ENCODE assay signal across 14 mouse cellular contexts in genomic region chr17:12451234-12451633, GRCm38 (mm10). TPM values are rescaled to one million over a fixed set of nuclear protein-coding genes. Genes with fewer than 3 reads are reported as not detected.
DNase-seq lines count a peak whose midpoint lies in the region; ATAC-seq lines count a peak whose summit lies in the region.
"Had no signal": no experiment of that assay in that cellular context is flagged by ENCODE, and none has a peak within 500 bp of the region (broad histone marks: within the 10 kb centered on the region; RNA-seq: fewer than 3 reads in every experiment).

No protein-coding gene starts in this region.

- no peaks in the 10 kb centered on the region for H3K27me3 ChIP-seq in intestine, embryonic 14.5 days (replicated peaks; ENCODE audit: control insufficient read depth, insufficient read depth, low read length)
- H3K27me3 ChIP-seq in intestine, embryonic 16.5 days (replicated peaks; ENCODE audit: control insufficient read depth, insufficient read depth, low read length): no peaks in the 10 kb centered on the region
- H3K27me3 ChIP-seq in midbrain, embryonic 14.5 days (ENCODE audit: control insufficient read depth, insufficient read depth, low read length): no peaks in the 10 kb centered on the region
- H3K27me3 ChIP-seq in midbrain, embryonic 16.5 days (ENCODE audit: control insufficient read depth, insufficient read depth, low read depth, low read length): no peaks in the 10 kb centered on the region
- H3K27me3 ChIP-seq: hindbrain, embryonic 15.5 days; midbrain, embryonic 15.5 days had no signal

- H3K4me2 ChIP-seq in intestine, embryonic 14.5 days (ENCODE audit: low read length): no peak overlapping the region
- H3K4me2 ChIP-seq in intestine, embryonic 16.5 days (ENCODE audit: low read depth, low read length): no peak overlapping the region
- H3K4me2 ChIP-seq in midbrain, embryonic 14.5 days (ENCODE audit: low read length): no peak overlapping the region
- H3K4me2 ChIP-seq in midbrain, embryonic 16.5 days (ENCODE audit: low read length): no peak overlapping the region
- H3K4me2 ChIP-seq: hindbrain, embryonic 15.5 days; liver, embryonic 11.5 days; midbrain, embryonic 15.5 days had no signal

- H3K9me3 ChIP-seq in intestine, embryonic 14.5 days (ENCODE audit: control insufficient read depth, low read length): no peaks in the 10 kb centered on the region
- H3K9me3 ChIP-seq in intestine, embryonic 16.5 days (ENCODE audit: control insufficient read depth, low read length): no peaks in the 10 kb centered on the region
- no peaks in the 10 kb centered on the region for H3K9me3 ChIP-seq in midbrain, embryonic 14.5 days (ENCODE audit: control insufficient read depth, low read length)
- no peaks in the 10 kb centered on the region for H3K9me3 ChIP-seq in midbrain, embryonic 16.5 days (replicated peaks; ENCODE audit: control insufficient read depth, low read length, poor library complexity, severe bottlenecking)
- H3K9me3 ChIP-seq: hindbrain, embryonic 15.5 days; midbrain, embryonic 15.5 days had no signal

- H3K4me3 ChIP-seq in intestine, embryonic 14.5 days (ENCODE audit: low read depth, low read length): no peak overlapping the region
- no peak overlapping the region for H3K4me3 ChIP-seq in intestine, embryonic 16.5 days (ENCODE audit: low read length)
- H3K4me3 ChIP-seq in midbrain, embryonic 14.5 days (replicated peaks; ENCODE audit: low read depth, low read length): no peak overlapping the region
- no peak overlapping the region for H3K4me3 ChIP-seq in midbrain, embryonic 16.5 days (ENCODE audit: low read depth, low read length)
- H3K4me3 ChIP-seq: hindbrain, embryonic 15.5 days; midbrain, embryonic 15.5 days had no signal

- WGBS in intestine, embryonic 14.5 days: 36% methylated on average over 4 of the region's 4 CpGs
- WGBS in intestine, embryonic 16.5 days: 51% methylated on average over 4 of the region's 4 CpGs
- WGBS in midbrain, embryonic 14.5 days: 50% methylated on average over 4 of the region's 4 CpGs
- 39% methylated on average over 4 of the region's 4 CpGs for WGBS in midbrain, embryonic 16.5 days

- DNase-seq in embryo, embryonic 10 days (ENCODE audit: low spot score): peak; percentile 65
- DNase-seq in embryo, embryonic 9.5 days (ENCODE audit: extremely low spot score): no peak
- no peak for DNase-seq in intestine, embryonic 14.5 days (ENCODE audit: low spot score)
- peak; percentile 31 for DNase-seq in midbrain, embryonic 14.5 days
- DNase-seq in yolk sac, embryonic 10.5 days (ENCODE audit: low spot score): peak; percentile 42
- no peak for DNase-seq in left cerebral cortex, adult 11 months (ENCODE audit: low spot score)
- DNase-seq: adrenal gland, postnatal 14 days; cerebellum, adult 11-12 months; thymus, adult 18-20 months had no signal

- H3K4me1 ChIP-seq in intestine, embryonic 14.5 days (replicated peaks; ENCODE audit: control insufficient read depth, insufficient read depth, low read length): peaks cover 5% of the 10 kb centered on the region; the same call in 1 of the 2 replicates
- H3K4me1 ChIP-seq in intestine, embryonic 16.5 days (ENCODE audit: control insufficient read depth, insufficient read depth, low read length): peaks cover 5% of the 10 kb centered on the region; the same call in 1 of the 2 replicates
- H3K4me1 ChIP-seq in midbrain, embryonic 14.5 days (ENCODE audit: control insufficient read depth, insufficient read depth, low read length): no peaks in the 10 kb centered on the region; the same call in 1 of the 2 replicates
- H3K4me1 ChIP-seq in midbrain, embryonic 16.5 days (ENCODE audit: control insufficient read depth, insufficient read depth, low read length): peaks cover 3% of the 10 kb centered on the region; the same call in 1 of the 2 replicates
- H3K4me1 ChIP-seq: hindbrain, embryonic 15.5 days had no signal

- ATAC-seq in intestine, embryonic 14.5 days (replicated peaks; ENCODE audit: low FRiP score, low TSS enrichment, low read depth): 0 out of 2 replicates have a peak, but pooled peaks have one; percentile 22
- no peak for ATAC-seq in intestine, embryonic 16.5 days
- no peak for ATAC-seq in midbrain, embryonic 14.5 days (ENCODE audit: low FRiP score, low TSS enrichment)
- no peak for ATAC-seq in midbrain, embryonic 16.5 days
- ATAC-seq: midbrain, embryonic 15.5 days had no signal

- no peak overlapping the region for H3K9ac ChIP-seq in intestine, embryonic 14.5 days (ENCODE audit: low read length)
- no peak overlapping the region for H3K9ac ChIP-seq in intestine, embryonic 16.5 days (ENCODE audit: low read depth, low read length)
- no peak overlapping the region for H3K9ac ChIP-seq in midbrain, embryonic 14.5 days (replicated peaks; ENCODE audit: low read length)
- H3K9ac ChIP-seq in midbrain, embryonic 16.5 days (ENCODE audit: low read depth, low read length): no peak overlapping the region
- H3K9ac ChIP-seq: hindbrain, embryonic 15.5 days; midbrain, embryonic 15.5 days had no signal

- no peak overlapping the region for H3K27ac ChIP-seq in intestine, embryonic 14.5 days (ENCODE audit: low read depth)
- no peak overlapping the region for H3K27ac ChIP-seq in intestine, embryonic 16.5 days (ENCODE audit: low read length)
- no peak overlapping the region for H3K27ac ChIP-seq in midbrain, embryonic 14.5 days (replicated peaks; ENCODE audit: low read depth, low read length)
- no peak overlapping the region for H3K27ac ChIP-seq in midbrain, embryonic 16.5 days (ENCODE audit: low read length)
- H3K27ac ChIP-seq: hindbrain, embryonic 15.5 days; midbrain, embryonic 15.5 days had no signal

- no peaks in the 10 kb centered on the region for H3K36me3 ChIP-seq in intestine, embryonic 14.5 days (ENCODE audit: control insufficient read depth, insufficient read depth, low read length)
- no peaks in the 10 kb centered on the region for H3K36me3 ChIP-seq in intestine, embryonic 16.5 days (ENCODE audit: control insufficient read depth, insufficient read depth, low read length)
- H3K36me3 ChIP-seq in midbrain, embryonic 14.5 days (ENCODE audit: control insufficient read depth, insufficient read depth, low read length): no peaks in the 10 kb centered on the region
- no peaks in the 10 kb centered on the region for H3K36me3 ChIP-seq in midbrain, embryonic 16.5 days (ENCODE audit: control insufficient read depth, insufficient read depth, low read length)
- H3K36me3 ChIP-seq: hindbrain, embryonic 15.5 days; midbrain, embryonic 15.5 days had no signal

RNA-seq across cellular contexts. Expression of gene Slc22a3, which starts 56.3 kb away (rescaled TPM):
- polyA plus RNA-seq in intestine, embryonic 14.5 days (2014; fragmentation: Nextera tagmentation; extraction: Ambion mirVana): 0.27 and 0.39 TPM in 2 replicates
- polyA plus RNA-seq in intestine, embryonic 16.5 days (2015; fragmentation: Nextera tagmentation; extraction: Ambion mirVana): 0.27 and 0.34 TPM in 2 replicates
- 0.74 TPM in 2 replicates for polyA plus RNA-seq in midbrain, embryonic 14.5 days (2014; fragmentation: Nextera tagmentation; extraction: Ambion mirVana)
- 1.9 and 2.3 TPM in 2 replicates for polyA plus RNA-seq in midbrain, embryonic 16.5 days (2015; fragmentation: Nextera tagmentation; extraction: Ambion mirVana)

Comparison
In these comparisons a context has a peak if more than half of its experiments do, and no peak if none do; other contexts are left out.
1. DNase-seq: peak in embryo, embryonic 10 days (single experiment), midbrain, embryonic 14.5 days (single experiment) and yolk sac, embryonic 10.5 days (single experiment); none in embryo, embryonic 9.5 days (single experiment), intestine, embryonic 14.5 days (single experiment) and left cerebral cortex, adult 11 months (single experiment).